Mouse (Mus musculus) embryonic fibroblast, embryonic 13.5 days (primary cell): Measurements from ENCODE around the gene Dyrk4. TPM values are rescaled to one million over a fixed set of nuclear protein-coding genes. Genes with fewer than 3 reads are reported as not detected.
A peak's percentile ranks its signal among the peaks of the same experiment; 100 is the strongest.

Experiments used
- H3K27ac ChIP-seq: 2 replicates; pipeline ENCODE4 v1.5.1; 2012; ENCODE audit warnings: low read length, control low read depth, inconsistent platforms; ENCODE audit not compliant: insufficient read depth
- H3K4me1 ChIP-seq: 2 replicates; pipeline ENCODE4 v1.6.1; 2011; ENCODE audit warnings: low read length; ENCODE audit not compliant: control insufficient read depth, insufficient read depth
- H3K4me3 ChIP-seq: 2 replicates; pipeline ENCODE4 v1.5.1; 2011; ENCODE audit warnings: mild to moderate bottlenecking, control low read depth, low read length; ENCODE audit not compliant: insufficient read depth
- CTCF ChIP-seq: IDR thresholded peaks from 2 replicates; pipeline ENCODE4 v1.5.1; 2011; ENCODE audit warnings: mild to moderate bottlenecking, control low read depth, low read length, moderate library complexity, borderline replicate concordance; ENCODE audit not compliant: insufficient read depth
- POLR2A ChIP-seq: IDR thresholded peaks from 2 replicates; pipeline ENCODE4 v1.6.1; 2011; ENCODE audit warnings: low read depth, mild to moderate bottlenecking, control low read depth, low read length, moderate library complexity
- polyA plus RNA-seq: library from polyadenylated mRNA; stranded (reverse); fragments of >200 nt; gene quantifications from 2 replicates; pipeline ENCODE4 v1.2.4, GENCODE M21; 2011; ENCODE audit warnings: low read depth; ENCODE audit not compliant: missing spikeins, insufficient read length

Dyrk4 gene
- polyA plus RNA-seq, 1 experiment = 0.23 TPM

GRCm38 (mm10) chr6:126938853-126939486, 17.3 kb upstream of the Dyrk4 start:
- TF ChIP-seq CTCF (no peak), POLR2A (no peak)

DNA sequence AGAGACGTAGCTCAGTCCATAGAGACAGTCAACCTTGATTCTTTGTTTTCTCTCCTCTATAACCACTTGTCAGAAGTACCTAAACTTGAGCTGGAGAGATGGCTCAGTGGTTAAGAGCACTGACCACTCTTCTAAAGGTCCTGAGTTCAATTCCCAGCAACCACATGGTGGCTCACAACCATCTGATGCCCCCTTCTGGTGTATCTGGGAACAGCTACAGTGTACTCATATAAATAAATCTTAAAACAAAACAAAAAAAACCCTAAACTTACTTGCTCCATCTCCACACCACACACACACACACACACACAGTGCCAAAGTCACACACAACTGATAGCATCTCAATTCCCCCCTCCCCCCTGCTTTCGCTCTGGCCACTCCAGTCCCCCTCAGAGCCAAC, 16.4 kb upstream of the Dyrk4 start:
- H3K27ac ChIP-seq = no peak overlapping the region
- peaks cover 2% of the 10 kb centered on the region; the same call in 1 of the 2 replicates for H3K4me1 ChIP-seq
- H3K4me3 ChIP-seq = 0 out of 2 replicates have a peak overlapping the region, but pooled peaks have one; percentile 84
- no peak for TF ChIP-seq CTCF
- TF ChIP-seq POLR2A = no peak

More at GRCm38 (mm10) chr6:126938853-126939486, 17.3 kb upstream of the Dyrk4 start:
- peak overlapping the region; percentile 84 for H3K4me3 ChIP-seq
- H3K4me1 ChIP-seq = peaks cover 2% of the 10 kb centered on the region; the same call in 1 of the 2 replicates
- H3K27ac ChIP-seq = no peak overlapping the region

- H3K4me1 ChIP-seq = peaks cover 2% of the 10 kb centered on the region; the same call in 1 of the 2 replicates
- peak overlapping the region; percentile 18; the same call in 1 of the 2 replicates for H3K27ac ChIP-seq
These were observed 11.3 kb upstream of the Dyrk4 start for GRCm38 (mm10) chr6:126932896-126933295.

DNA sequence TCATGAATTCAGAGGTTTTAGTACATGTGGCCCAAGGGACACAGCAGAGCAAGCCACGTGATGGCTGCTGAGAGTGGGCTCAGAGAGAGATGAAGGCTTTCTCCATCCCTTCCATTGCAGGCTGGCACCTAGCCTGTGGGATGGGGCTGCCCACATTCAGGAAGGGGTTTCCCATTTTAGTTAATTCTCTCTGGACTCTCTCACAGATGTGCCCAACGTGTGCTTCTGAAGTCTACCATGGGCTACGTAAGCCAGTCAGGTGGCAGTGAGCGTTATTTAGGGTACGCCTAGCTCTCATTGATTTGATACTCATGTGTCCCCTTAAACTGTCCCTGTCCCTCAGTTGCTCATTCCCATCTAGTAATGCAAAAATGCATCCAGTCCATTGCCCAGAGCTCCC, 6.7 kb downstream of the Dyrk4 start:
- Histone ChIP-seq H3K27ac (no peak overlapping the region), H3K4me3 (no peak overlapping the region), H3K4me1 (no peaks in the 10 kb centered on the region)
- TF ChIP-seq POLR2A (no peak), CTCF (no peak)

More at GRCm38 (mm10) chr6:126932896-126933295, 11.3 kb upstream of the Dyrk4 start:
- TF ChIP-seq CTCF (no peak), POLR2A (no peak)
- H3K4me3 ChIP-seq = no peak overlapping the region

DNA sequence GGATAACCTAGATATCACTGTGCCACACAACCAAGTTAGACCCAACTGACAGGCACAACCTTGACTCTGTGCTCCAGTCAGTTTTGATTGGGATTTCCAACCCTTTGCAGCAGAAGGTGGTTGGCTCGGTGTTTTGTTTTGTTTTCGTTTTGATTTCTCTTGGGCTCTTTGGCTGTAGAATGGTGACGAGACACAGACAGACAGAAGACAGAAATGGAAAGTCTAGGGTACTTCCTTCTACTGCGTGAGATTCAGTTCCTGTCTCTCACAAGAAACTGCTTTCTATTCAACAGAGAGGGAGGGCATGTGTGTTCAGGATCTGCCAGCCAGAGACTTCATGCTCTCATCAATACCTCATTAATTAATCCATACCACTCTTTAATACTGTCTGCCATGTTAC, 10.9 kb downstream of the Dyrk4 start:
- no peaks in the 10 kb centered on the region for H3K4me1 ChIP-seq
- no peak overlapping the region for H3K4me3 ChIP-seq
- no peak for TF ChIP-seq POLR2A
- no peak for TF ChIP-seq CTCF
- no peak overlapping the region for H3K27ac ChIP-seq

DNA sequence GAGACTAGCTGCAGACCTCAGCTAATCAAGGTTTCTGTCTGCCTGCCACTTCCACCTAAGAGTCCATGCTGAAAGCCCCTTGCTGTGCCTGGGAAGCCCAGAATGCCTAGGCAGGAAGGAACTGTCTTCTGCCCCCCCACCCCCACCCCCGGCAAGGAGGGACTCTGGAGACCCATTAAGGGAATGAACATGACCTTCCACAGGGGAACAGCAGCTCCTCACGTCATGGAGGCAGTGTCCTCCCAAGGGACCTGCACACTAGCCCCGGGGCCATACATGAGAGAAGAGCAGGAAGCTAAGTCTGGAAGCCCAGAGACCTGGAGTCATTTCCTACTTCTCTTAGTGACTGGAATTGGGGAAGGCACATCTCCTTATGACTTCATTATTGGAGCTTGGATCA, 13.8 kb downstream of the Dyrk4 start:
- no peak for TF ChIP-seq POLR2A
- no peak for TF ChIP-seq CTCF
- Histone ChIP-seq H3K4me3 (no peak overlapping the region), H3K4me1 (no peaks in the 10 kb centered on the region), H3K27ac (no peak overlapping the region)

DNA sequence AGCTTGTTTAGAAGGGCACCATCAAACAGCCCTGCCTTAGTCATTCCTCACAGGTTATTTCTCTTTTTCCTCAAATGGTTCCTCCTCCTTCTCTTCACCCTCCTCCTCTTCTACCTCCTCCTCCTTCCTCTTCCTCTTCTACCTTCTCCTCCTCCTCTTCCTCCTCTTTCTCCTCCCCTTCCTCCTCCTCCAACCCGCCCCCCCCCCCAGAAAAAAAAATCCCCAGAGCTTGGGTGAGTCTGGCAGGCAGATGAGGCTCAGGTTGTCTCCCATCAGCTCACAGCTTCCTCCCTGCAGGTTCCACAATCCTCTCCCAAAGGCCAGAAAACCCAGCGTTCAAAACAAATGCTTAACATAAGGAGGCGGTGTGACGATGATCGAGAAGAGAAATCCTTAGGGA, 14.3 kb downstream of the Dyrk4 start:
- TF ChIP-seq CTCF (no peak), POLR2A (no peak)
- H3K4me1 ChIP-seq = no peaks in the 10 kb centered on the region
- H3K27ac ChIP-seq = no peak overlapping the region
- H3K4me3 ChIP-seq = no peak overlapping the region

DNA sequence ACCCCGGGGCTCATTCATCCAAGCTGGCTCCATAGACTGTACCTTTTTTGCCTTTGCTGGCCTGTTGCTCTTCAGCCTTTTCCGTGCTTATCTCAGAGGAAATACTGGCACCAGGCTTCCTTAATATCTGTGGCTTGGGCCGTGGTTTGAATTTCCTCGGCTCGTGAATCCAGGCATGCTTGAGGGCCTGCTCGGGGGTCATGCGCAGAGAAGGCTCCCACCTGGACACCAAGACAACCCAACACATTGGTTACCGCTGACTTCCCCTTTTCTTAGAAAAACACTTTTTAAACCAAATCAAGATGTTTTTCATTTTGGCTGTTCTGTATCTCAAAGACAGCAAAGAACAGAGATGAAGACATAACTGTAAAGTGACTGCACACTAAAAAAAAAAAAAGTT, 44.5 kb downstream of the Dyrk4 start:
- Histone ChIP-seq H3K4me1 (no peaks in the 10 kb centered on the region), H3K27ac (no peak overlapping the region), H3K4me3 (no peak overlapping the region)
- TF ChIP-seq POLR2A (no peak), CTCF (no peak)

DNA sequence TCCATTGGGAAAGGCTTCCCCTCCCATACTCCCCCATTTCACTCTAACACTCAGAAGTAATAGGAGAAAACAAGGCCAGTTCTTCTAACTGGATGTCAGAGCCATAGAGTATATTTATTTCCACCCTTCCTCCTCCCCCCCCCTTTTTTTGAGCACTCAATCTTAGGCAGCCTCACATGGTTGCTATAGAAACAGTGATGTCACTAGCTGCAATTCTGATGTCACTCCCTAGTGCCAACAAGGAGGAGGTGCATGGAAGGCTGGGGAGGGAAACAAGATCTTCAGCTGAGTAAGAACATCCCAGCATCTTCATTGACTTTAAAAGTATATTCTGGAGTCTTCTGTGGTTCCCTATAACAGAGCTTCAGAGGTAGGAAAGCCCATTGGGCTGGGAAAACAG, 68.8 kb downstream of the Dyrk4 start, which contains the start of gene Akap3:
Gene Akap3 (plus strand): TSS at position 218 of the 400 bp plus-strand sequence.
- no peak for TF ChIP-seq CTCF
- TF ChIP-seq POLR2A = no peak
- H3K4me3 ChIP-seq = no peak within 1 kb of the TSS
- 0 out of 2 replicates have a peak, but pooled peaks cover 2% of the 10 kb centered on the region for H3K4me1 ChIP-seq
- no peak within 1 kb of the TSS for H3K27ac ChIP-seq

DNA sequence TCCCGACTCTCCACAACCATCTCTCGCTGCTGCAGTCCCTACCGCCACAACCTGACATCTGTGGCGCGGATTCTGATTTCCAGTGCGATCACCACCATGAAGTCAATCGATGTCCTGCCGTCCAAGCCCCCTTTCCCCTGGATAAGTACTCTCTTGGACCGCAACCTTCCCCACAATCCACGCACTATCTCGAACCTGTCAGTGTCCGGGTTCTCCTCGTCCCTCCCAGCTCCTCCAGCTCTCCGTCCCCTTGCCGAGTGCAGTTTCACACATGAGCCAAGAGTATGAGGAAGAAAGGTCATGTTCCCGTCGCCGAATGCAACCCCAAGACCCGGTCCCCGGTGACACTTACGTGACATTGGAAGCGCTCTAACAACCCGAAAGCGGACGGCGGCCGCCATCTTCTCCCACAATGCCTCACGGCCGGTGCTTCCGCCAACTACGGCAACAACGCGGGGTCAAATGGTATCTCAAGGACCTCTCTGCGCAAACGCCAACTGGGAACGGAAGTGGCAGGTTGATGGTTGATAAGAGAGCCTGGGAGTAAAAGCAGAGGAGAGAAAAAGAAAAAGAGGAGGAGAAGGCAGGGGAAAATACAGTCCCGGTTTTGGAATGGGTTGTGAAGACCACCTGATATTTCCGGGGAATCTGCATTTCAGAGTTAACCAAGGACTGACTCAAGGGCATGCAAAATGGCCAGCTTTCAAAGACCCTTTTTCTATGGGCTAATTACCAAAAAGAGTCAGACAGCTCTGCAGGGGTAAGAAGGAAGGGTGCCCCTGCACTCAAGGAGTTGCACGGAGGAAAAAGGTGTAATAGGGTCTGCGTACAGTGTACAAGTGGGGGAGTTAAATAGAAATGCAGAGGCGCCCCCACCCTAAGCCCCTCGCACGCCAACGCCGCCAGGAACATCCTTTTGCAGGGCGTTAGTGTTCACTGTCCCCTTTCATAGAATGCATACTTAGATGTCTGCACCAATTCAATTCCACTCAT, 72.6 kb downstream of the Dyrk4 start, which contains the start of gene Ndufa9:
Gene Ndufa9 (minus strand): TSS at position 425 of the 993 bp plus-strand sequence.
- Histone ChIP-seq H3K27ac (no peak within 1 kb of the TSS), H3K4me3 (peak within 1 kb of the TSS; percentile 93), H3K4me1 (0 out of 2 replicates have a peak, but pooled peaks cover 4% of the 10 kb centered on the region)
- TF ChIP-seq POLR2A = peak; percentile 78
- no peak for TF ChIP-seq CTCF

DNA sequence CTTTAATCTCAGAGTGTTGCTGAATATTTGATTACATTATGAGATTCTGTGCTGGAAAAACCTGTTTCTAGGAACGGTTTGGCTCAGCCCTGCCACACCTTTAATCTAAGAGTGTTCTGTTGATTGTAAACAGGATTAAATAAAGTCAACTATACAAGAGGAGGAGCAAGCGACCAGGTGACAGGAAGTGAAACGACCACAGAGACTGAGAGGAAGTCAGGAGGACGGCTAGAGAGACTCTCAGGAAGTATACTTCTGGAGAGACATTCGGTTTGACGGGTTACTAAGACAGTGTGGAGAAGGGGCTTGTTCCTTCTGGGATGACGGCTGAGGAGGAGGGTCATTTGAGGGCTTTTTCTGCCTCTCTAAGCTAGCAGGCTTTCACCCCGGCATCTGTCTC, 85.0 kb downstream of the Dyrk4 start:
- Histone ChIP-seq H3K27ac (no peak overlapping the region), H3K4me3 (no peak overlapping the region), H3K4me1 (no peaks in the 10 kb centered on the region)
- TF ChIP-seq POLR2A = no peak
- TF ChIP-seq CTCF = no peak

Other genes with a start within 250 kb of the Dyrk4 start
- gene Kcna6, start 181.2 kb downstream of the Dyrk4 start, polyA plus RNA-seq = 1.8 and 2.2 TPM in 2 replicates
- gene Ndufa9, start 72.7 kb downstream of the Dyrk4 start, polyA plus RNA-seq = 81.9 and 85.4 TPM in 2 replicates
- not detected in 2 replicates for gene Akap3, start 68.7 kb downstream of the Dyrk4 start, polyA plus RNA-seq
- 18.5 and 30.1 TPM in 2 replicates for gene Rad51ap1, start 17.7 kb upstream of the Dyrk4 start, polyA plus RNA-seq
- gene D6Wsu163e, start 18.1 kb upstream of the Dyrk4 start, polyA plus RNA-seq = 22.2 and 26.7 TPM in 2 replicates
- not detected in 2 replicates for gene Fgf6, start 93.7 kb upstream of the Dyrk4 start, polyA plus RNA-seq
- not detected in 2 replicates for gene Fgf23, start 151.1 kb upstream of the Dyrk4 start, polyA plus RNA-seq
- 8.1 and 8.6 TPM in 2 replicates for gene Tigar, start 187.7 kb upstream of the Dyrk4 start, polyA plus RNA-seq
- gene Ccnd2, start 230.4 kb upstream of the Dyrk4 start, polyA plus RNA-seq = 2,159 and 2,298 TPM in 2 replicates